Mouse (Mus musculus) megakaryocyte, embryonic 14.5 days (primary cell): ENCODE data around the gene Fam43b. TPM values are rescaled to one million over a fixed set of nuclear protein-coding genes. Genes with fewer than 3 reads are reported as not detected.

Experiments
- H3K27me3 ChIP-seq: replicated peaks from 2 replicates; pipeline ENCODE3; 2012; ENCODE audit warnings: inconsistent platforms
- H3K36me3 ChIP-seq: replicated peaks from 2 replicates; pipeline ENCODE3; 2012; ENCODE audit warnings: low read length, inconsistent platforms, mixed read lengths
- H3K4me1 ChIP-seq: 2 replicates; pipeline ENCODE4 v1.6.1; 2012; ENCODE audit warnings: inconsistent platforms
- H3K4me3 ChIP-seq: replicated peaks from 2 replicates; pipeline ENCODE3; 2012; ENCODE audit warnings: moderate library complexity, mild to moderate bottlenecking, inconsistent platforms
- H3K9me3 ChIP-seq: 2 replicates; pipeline ENCODE4 v1.6.1; 2012; ENCODE audit warnings: inconsistent platforms
- FLI1 ChIP-seq: IDR thresholded peaks from 2 replicates; pipeline ENCODE4 v1.6.1; 2012; ENCODE audit warnings: low read length, inconsistent platforms, mixed read lengths
- GATA1 ChIP-seq: IDR thresholded peaks from 3 replicates; pipeline ENCODE4 v1.6.1; 2012; ENCODE audit warnings: mixed read lengths, low read length, inconsistent platforms, borderline replicate concordance
- polyA plus RNA-seq: library from polyadenylated mRNA; stranded (reverse); fragments of >175 nt; gene quantifications from 2 replicates; pipeline ENCODE4 v1.2.3, GENCODE M21; 2012; ENCODE audit warnings: low replicate concordance; ENCODE audit not compliant: insufficient read depth

The Fam43b gene
- polyA plus RNA-seq, 1 experiment = not detected

DNA sequence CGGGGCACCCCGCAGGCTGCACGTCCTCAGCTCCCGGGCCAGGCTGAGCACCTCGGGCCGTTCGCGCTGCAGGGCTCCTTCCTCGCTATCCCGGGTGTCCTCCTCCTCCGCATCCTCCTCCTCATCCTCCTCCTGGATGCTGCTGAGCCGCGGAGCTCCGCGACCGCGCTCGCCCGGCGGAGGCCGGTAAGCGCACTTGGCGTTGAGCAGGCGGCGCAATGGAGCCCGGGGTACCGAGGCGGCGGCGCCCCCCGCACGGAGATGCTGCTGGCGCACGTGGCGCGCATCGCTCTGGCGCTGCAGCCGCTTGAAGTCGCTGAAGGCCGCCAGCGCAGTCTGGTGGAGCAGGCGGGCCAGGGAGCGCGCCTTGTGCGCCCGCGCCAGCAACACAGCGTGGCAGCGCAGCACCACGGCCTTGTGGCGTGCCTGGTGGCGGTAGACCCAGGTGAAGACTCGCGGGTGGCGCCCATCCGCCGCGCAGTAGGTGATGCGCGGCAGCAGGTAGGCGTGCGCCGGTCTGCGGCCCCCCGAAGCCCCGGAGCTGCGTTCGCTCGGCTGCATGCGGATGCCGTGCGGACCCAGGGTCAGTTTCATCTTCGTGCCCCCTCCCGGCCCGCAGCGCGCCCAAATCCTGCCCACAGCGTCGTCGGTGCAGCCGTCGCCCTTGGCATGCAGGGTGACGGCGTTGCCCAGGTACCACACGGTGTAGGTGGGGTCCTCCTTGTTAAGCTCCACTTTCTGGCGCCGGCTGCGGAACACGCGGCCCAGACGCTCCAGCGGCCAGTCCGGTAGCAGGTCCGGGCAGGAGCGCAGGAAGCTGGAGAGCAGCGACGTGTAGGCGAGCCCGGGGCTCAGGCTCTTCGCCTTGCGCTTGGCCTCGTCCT, 999 bp downstream of the Fam43b start:
- H3K4me1 ChIP-seq = peaks cover 17% of the 10 kb centered on the region
- H3K9me3 ChIP-seq = 0 out of 2 replicates have a peak, but pooled peaks cover 5% of the 10 kb centered on the region
- H3K4me3 ChIP-seq = no peak overlapping the region
- no peak for TF ChIP-seq FLI1
- TF ChIP-seq GATA1 = no peak
- H3K36me3 ChIP-seq = no peaks in the 10 kb centered on the region
- H3K27me3 ChIP-seq = peaks cover 88% of the 10 kb centered on the region

DNA sequence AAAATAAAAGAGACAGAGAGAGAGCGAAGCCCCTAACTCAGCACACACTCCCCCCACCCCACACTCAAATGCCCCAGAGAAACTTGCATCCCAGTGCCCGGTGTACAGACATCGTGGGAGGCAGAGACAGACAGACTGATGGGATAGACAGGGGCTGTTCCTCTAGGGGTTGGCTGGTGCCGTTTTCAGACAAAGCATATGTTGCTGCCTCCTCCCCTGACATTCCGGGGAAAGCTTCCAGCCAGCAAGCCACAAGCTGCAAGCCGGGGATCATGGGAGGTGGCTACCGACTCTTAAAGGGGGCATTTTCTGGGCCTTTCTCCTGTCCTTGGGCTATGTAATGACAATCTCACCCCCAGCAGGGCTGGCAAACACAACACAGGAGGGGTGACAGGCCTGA, 2.6 kb downstream of the Fam43b start:
- Histone ChIP-seq H3K4me3 (no peak overlapping the region), H3K36me3 (no peaks in the 10 kb centered on the region), H3K4me1 (peaks cover 17% of the 10 kb centered on the region), H3K27me3 (peaks cover 89% of the 10 kb centered on the region), H3K9me3 (0 out of 2 replicates have a peak, but pooled peaks cover 5% of the 10 kb centered on the region)
- no peak for TF ChIP-seq GATA1
- TF ChIP-seq FLI1 = no peak

GRCm38 (mm10) chr4:138383789-138384188, 12.5 kb downstream of the Fam43b start:
- H3K36me3 ChIP-seq = no peaks in the 10 kb centered on the region
- TF ChIP-seq FLI1 (no peak), GATA1 (no peak)
- H3K4me3 ChIP-seq = no peak overlapping the region
- H3K9me3 ChIP-seq = peaks cover 19% of the 10 kb centered on the region
- peaks cover 59% of the 10 kb centered on the region for H3K27me3 ChIP-seq
- H3K4me1 ChIP-seq = peaks cover 6% of the 10 kb centered on the region

- Histone ChIP-seq H3K4me3 (no peak overlapping the region), H3K4me1 (peaks cover 9% of the 10 kb centered on the region), H3K27me3 (peaks cover 50% of the 10 kb centered on the region), H3K36me3 (no peaks in the 10 kb centered on the region), H3K9me3 (peaks cover 21% of the 10 kb centered on the region)
- TF ChIP-seq GATA1 (no peak), FLI1 (no peak)
Measured at GRCm38 (mm10) chr4:138382462-138382861, 13.9 kb downstream of the Fam43b start.

GRCm38 (mm10) chr4:138380132-138380689, 16.1 kb downstream of the Fam43b start:
- Histone ChIP-seq H3K4me1 (peaks cover 14% of the 10 kb centered on the region), H3K36me3 (no peaks in the 10 kb centered on the region)
- TF ChIP-seq GATA1 (no peak), FLI1 (no peak)

GRCm38 (mm10) chr4:138379091-138379840, 17.1 kb downstream of the Fam43b start:
- Histone ChIP-seq H3K4me1 (peaks cover 14% of the 10 kb centered on the region), H3K27me3 (peaks cover 22% of the 10 kb centered on the region), H3K36me3 (no peaks in the 10 kb centered on the region), H3K9me3 (peaks cover 15% of the 10 kb centered on the region), H3K4me3 (no peak overlapping the region)
- no peak for TF ChIP-seq FLI1
- no peak for TF ChIP-seq GATA1

More at GRCm38 (mm10) chr4:138380132-138380689, 16.1 kb downstream of the Fam43b start:
- Histone ChIP-seq H3K27me3 (peaks cover 32% of the 10 kb centered on the region), H3K4me3 (no peak overlapping the region), H3K9me3 (peaks cover 9% of the 10 kb centered on the region)

- Histone ChIP-seq H3K27me3 (peaks cover 21% of the 10 kb centered on the region), H3K4me1 (peaks cover 17% of the 10 kb centered on the region), H3K4me3 (no peak overlapping the region), H3K9me3 (peaks cover 19% of the 10 kb centered on the region), H3K36me3 (no peaks in the 10 kb centered on the region)
- TF ChIP-seq FLI1 (no peak), GATA1 (no peak)
Measured at GRCm38 (mm10) chr4:138377526-138377925, 18.8 kb downstream of the Fam43b start.

DNA sequence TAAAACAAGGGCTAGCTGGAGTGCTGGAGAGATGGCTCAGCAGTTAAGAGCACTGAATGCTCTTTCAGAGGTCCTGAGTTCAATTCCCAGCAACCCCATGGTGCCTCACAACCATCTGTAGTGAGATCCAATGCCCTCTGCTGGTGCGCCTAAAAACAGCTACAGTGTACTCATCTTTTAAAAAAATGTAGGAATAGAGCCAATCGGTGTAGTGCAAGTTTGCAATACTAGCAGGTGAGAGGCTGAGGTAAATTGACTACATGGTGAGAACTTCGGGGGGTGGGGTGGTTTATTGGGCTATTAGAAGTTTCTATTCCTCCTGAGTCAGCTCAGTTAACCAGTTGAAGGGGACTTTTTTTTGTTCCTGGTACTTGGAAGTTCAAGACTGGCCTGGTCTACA, 21.2 kb downstream of the Fam43b start:
- Histone ChIP-seq H3K27me3 (peaks cover 8% of the 10 kb centered on the region), H3K4me3 (no peak overlapping the region), H3K9me3 (peaks cover 20% of the 10 kb centered on the region), H3K4me1 (peaks cover 25% of the 10 kb centered on the region), H3K36me3 (no peaks in the 10 kb centered on the region)
- TF ChIP-seq GATA1 = no peak
- no peak for TF ChIP-seq FLI1

GRCm38 (mm10) chr4:138370996-138371516, 25.3 kb downstream of the Fam43b start:
- Histone ChIP-seq H3K9me3 (peaks cover 26% of the 10 kb centered on the region), H3K4me1 (peaks cover 43% of the 10 kb centered on the region), H3K36me3 (no peaks in the 10 kb centered on the region), H3K4me3 (no peak overlapping the region), H3K27me3 (peaks cover 23% of the 10 kb centered on the region)
- TF ChIP-seq FLI1 (no peak), GATA1 (no peak)
